Mouse (Mus musculus): ENCODE results near the gene Lrrc37a.
"Not testable (repeated sequence)": the region's sequence is repeated elsewhere in the genome, so short reads cannot be mapped to it uniquely, and the experiment has no call there.

The Lrrc37a gene

GRCm38 (mm10) chr11:103504497-103504896, at the start of gene Lrrc37a:
Gene Lrrc37a, minus strand, starts transcription at chr11:103504597.
- no peak for DNase-seq (ENCODE audit: low read depth, low spot score)

- DNase-seq (ENCODE audit: low read depth, low spot score) = not testable (repeated sequence)
Measured at GRCm38 (mm10) chr11:103534973-103535372, 30.6 kb upstream of the Lrrc37a start.

GRCm38 (mm10) chr11:103512111-103512510, 7.7 kb upstream of the Lrrc37a start:
- DNase-seq (ENCODE audit: low read depth, low spot score) = no peak

- peak; percentile 23 for DNase-seq (ENCODE audit: low read depth, low spot score)
Measured at GRCm38 (mm10) chr11:103464443-103464842, 40.0 kb downstream of the Lrrc37a start.

- not testable (repeated sequence) for DNase-seq (ENCODE audit: low read depth, low spot score)
Measured at GRCm38 (mm10) chr11:103451105-103451504, 53.3 kb downstream of the Lrrc37a start.

GRCm38 (mm10) chr11:103449721-103450120, 54.7 kb downstream of the Lrrc37a start:
- DNase-seq (ENCODE audit: low read depth, low spot score) = not testable (repeated sequence)

- DNase-seq (ENCODE audit: low read depth, low spot score) = no peak
Measured at GRCm38 (mm10) chr11:103443678-103444077, 60.7 kb downstream of the Lrrc37a start.

- DNase-seq (ENCODE audit: low read depth, low spot score) = no peak
Measured at GRCm38 (mm10) chr11:103436282-103436681, 68.1 kb downstream of the Lrrc37a start.

GRCm38 (mm10) chr11:103425031-103425430, 79.4 kb downstream of the Lrrc37a start:
- DNase-seq (ENCODE audit: low read depth, low spot score) = no peak

- no peak for DNase-seq (ENCODE audit: low read depth, low spot score)
Measured at GRCm38 (mm10) chr11:103419667-103420066, 84.7 kb downstream of the Lrrc37a start.

GRCm38 (mm10) chr11:103419226-103419625, 85.2 kb downstream of the Lrrc37a start:
- no peak for DNase-seq (ENCODE audit: low read depth, low spot score)

- no peak for DNase-seq (ENCODE audit: low read depth, low spot score)
Measured at GRCm38 (mm10) chr11:103413516-103413915, 90.9 kb downstream of the Lrrc37a start.

- DNase-seq (ENCODE audit: low read depth, low spot score) = no peak
Measured at GRCm38 (mm10) chr11:103412950-103413423, 91.4 kb downstream of the Lrrc37a start.

GRCm38 (mm10) chr11:103411981-103412949, 92.1 kb downstream of the Lrrc37a start, which contains the start of gene Plekhm1:
Gene Plekhm1, minus strand, starts transcription at chr11:103412687.
- peak; percentile 88 for DNase-seq (ENCODE audit: low read depth, low spot score)

GRCm38 (mm10) chr11:103411301-103411700, 93.1 kb downstream of the Lrrc37a start:
- no peak for DNase-seq (ENCODE audit: low read depth, low spot score)

- DNase-seq (ENCODE audit: low read depth, low spot score) = no peak
Measured at GRCm38 (mm10) chr11:103408880-103409279, 95.5 kb downstream of the Lrrc37a start.

- not testable (repeated sequence) for DNase-seq (ENCODE audit: low read depth, low spot score)
Measured at GRCm38 (mm10) chr11:103407136-103407535, 97.3 kb downstream of the Lrrc37a start.

- DNase-seq (ENCODE audit: low read depth, low spot score) = no peak
Measured at GRCm38 (mm10) chr11:103406551-103406950, 97.8 kb downstream of the Lrrc37a start.

- no peak for DNase-seq (ENCODE audit: low read depth, low spot score)
Measured at GRCm38 (mm10) chr11:103405814-103406213, 98.6 kb downstream of the Lrrc37a start.

- DNase-seq (ENCODE audit: low read depth, low spot score) = no peak
Measured at GRCm38 (mm10) chr11:103404618-103405017, 99.8 kb downstream of the Lrrc37a start.

- no peak for DNase-seq (ENCODE audit: low read depth, low spot score)
Measured at GRCm38 (mm10) chr11:103403776-103404175, 100.6 kb downstream of the Lrrc37a start.

GRCm38 (mm10) chr11:103402738-103403137, 101.7 kb downstream of the Lrrc37a start:
- DNase-seq (ENCODE audit: low read depth, low spot score) = no peak

- DNase-seq (ENCODE audit: low read depth, low spot score) = no peak
Measured at GRCm38 (mm10) chr11:103402198-103402597, 102.2 kb downstream of the Lrrc37a start.
